Mouse (Mus musculus) spleen, postnatal 0 days (tissue): ENCODE results near the gene Olfr476. TPM values are rescaled to one million over a fixed set of nuclear protein-coding genes. Genes with fewer than 3 reads are reported as not detected.

Experiments
- polyA plus RNA-seq: library from polyadenylated mRNA; unstranded; fragments of >200 nt; fragmentation: Nextera tagmentation; extraction: Ambion mirVana; gene quantifications from 2 replicates; pipeline ENCODE4 v1.2.1, GENCODE M21; 2015

The Olfr476 gene
- polyA plus RNA-seq: not detected in 2 replicates

DNA sequence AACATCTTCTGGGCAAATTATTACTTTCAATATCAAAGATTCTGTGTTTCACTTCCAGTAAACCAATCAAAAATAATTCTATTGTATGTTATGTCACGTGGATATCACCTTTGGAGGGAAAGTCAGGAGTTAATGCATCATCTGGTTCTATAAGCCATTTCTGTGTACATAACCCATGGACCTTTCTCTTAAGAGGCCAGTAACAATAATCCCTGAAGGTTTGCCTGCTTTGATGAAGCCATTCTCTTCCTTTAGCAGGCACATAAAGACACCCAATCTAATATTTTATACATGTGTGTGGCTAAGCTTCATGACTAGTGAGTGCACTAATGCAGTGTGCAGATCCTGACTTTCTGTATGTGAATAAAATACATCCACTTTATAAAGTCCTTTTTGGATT is at the start of gene Olfr476:
Olfr476 (plus strand) TSS at position 301 of the 400 bp plus-strand sequence.

DNA sequence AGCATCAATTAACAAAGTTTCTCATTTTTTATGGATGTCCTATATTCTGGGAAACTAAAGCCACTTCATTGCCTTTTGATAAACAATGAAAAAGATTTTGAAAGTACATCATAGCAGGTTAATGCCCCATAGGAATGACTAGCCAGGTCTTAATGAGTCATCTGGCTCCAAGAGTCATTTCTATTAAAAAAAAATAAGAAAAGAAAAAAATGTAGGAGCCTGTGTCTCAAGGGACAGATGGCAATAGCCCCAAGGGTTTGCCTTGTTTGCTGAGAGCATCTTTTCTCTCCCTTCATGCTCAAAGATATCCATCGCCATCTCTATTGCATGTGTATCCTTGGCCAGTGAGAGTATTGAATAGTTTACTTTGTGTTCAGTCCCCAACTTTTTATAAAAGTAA is 34.5 kb upstream of the Olfr476 start, which contains the start of gene Olfr473:
Olfr473 (plus strand) TSS at position 301 of the 400 bp plus-strand sequence.

DNA sequence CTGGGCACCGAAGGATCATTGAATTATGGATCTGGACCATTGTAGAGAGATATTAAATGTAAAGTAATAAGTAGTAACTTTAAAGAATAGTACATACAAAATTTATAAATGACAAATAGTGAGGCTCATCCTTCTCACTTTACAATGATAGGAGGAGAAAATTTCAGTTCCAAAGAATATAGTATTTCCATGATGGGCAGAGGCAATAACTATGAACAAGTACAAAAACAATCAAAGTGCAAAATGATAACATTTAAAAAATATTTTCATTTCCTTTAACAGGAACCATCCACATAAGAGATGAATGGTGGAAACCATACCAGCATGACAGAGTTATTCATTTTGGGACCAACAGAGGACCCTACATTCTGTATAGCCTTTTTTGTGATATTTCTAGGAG is 10.3 kb upstream of the Olfr476 start, which contains the start of gene Olfr474:
Olfr474 (plus strand) TSS at position 301 of the 400 bp plus-strand sequence.

DNA sequence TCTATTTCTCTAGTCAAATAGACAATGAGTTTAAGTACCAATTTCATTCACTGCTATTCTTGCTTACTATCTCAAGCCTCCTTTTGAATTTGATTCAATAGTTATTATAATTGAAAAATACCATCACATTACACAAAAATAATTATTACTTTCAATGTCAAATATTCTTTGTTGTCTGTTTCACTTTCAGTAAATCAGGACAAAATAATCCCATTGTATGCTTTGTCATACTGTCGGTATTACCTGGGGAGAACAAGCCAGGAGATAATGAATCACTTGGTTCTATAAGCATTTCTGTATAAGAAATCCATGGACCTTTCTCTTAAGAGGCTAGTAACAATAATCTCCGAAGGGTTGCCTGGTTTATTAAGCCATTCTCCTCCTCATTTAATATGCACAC is 21.8 kb downstream of the Olfr476 start, which contains the start of gene Olfr477:
Olfr477 (plus strand) TSS at position 301 of the 400 bp plus-strand sequence.

Other genes starting within 250 kb of the Olfr476 start
- gene Cyb5r2, start 206.8 kb upstream of the Olfr476 start, polyA plus RNA-seq: 0.06 and 0.17 TPM in 2 replicates
- not detected in 2 replicates for gene Ovch2, start 163.6 kb upstream of the Olfr476 start, polyA plus RNA-seq
- not detected in 2 replicates for gene Olfr467, start 152.5 kb upstream of the Olfr476 start, polyA plus RNA-seq
- gene Olfr469, start 139.3 kb upstream of the Olfr476 start, polyA plus RNA-seq: not detected in 2 replicates
- gene Olfr470, start 117.3 kb upstream of the Olfr476 start, polyA plus RNA-seq: not detected in 2 replicates
- not detected in 2 replicates for gene Olfr472, start 66.9 kb upstream of the Olfr476 start, polyA plus RNA-seq
- not detected in 2 replicates for gene Olfr473, start 34.4 kb upstream of the Olfr476 start, polyA plus RNA-seq
- not detected in 2 replicates for gene Olfr474, start 10.2 kb upstream of the Olfr476 start, polyA plus RNA-seq
- gene Olfr477, start 21.9 kb downstream of the Olfr476 start, polyA plus RNA-seq: not detected in 2 replicates
- not detected in 2 replicates for gene Olfr478, start 69.2 kb downstream of the Olfr476 start, polyA plus RNA-seq
- not detected in 2 replicates for gene Olfr479, start 85.9 kb downstream of the Olfr476 start, polyA plus RNA-seq
- not detected in 2 replicates for gene Olfr480, start 102.5 kb downstream of the Olfr476 start, polyA plus RNA-seq
- not detected in 2 replicates for gene Olfr481, start 115.1 kb downstream of the Olfr476 start, polyA plus RNA-seq
- gene Olfr482, start 132.8 kb downstream of the Olfr476 start, polyA plus RNA-seq: 0.12 TPM in 2 replicates
- not detected in 2 replicates for gene Olfr483, start 136.0 kb downstream of the Olfr476 start, polyA plus RNA-seq
- not detected in 2 replicates for gene Olfr484, start 162.6 kb downstream of the Olfr476 start, polyA plus RNA-seq
- gene Olfr485, start 195.1 kb downstream of the Olfr476 start, polyA plus RNA-seq: not detected in 2 replicates
- not detected in 2 replicates for gene Olfr486, start 207.9 kb downstream of the Olfr476 start, polyA plus RNA-seq
- not detected in 2 replicates for gene Olfr487, start 249.8 kb downstream of the Olfr476 start, polyA plus RNA-seq